Mouse (Mus musculus) thymus, adult 2 months (tissue): ENCODE results near the gene Pdzd7. TPM values are rescaled to one million over a fixed set of nuclear protein-coding genes. Genes with fewer than 3 reads are reported as not detected.

Experiments used
- DNase-seq: peaks from one replicate; pipeline ENCODE4 v3.0.0; 2021
- H3K27ac ChIP-seq: fragments of 200-500 bp; 2 replicates; pipeline ENCODE4 v1.5.1; 2012; ENCODE audit warnings: low read length, control low read depth; ENCODE audit not compliant: control insufficient read depth, insufficient read depth
- H3K27me3 ChIP-seq: fragments of 200-500 bp; 2 replicates; pipeline ENCODE4 v1.6.1; 2012; ENCODE audit warnings: mild to moderate bottlenecking, low read length, moderate library complexity, mixed read lengths; ENCODE audit not compliant: control insufficient read depth, insufficient read depth
- H3K36me3 ChIP-seq: fragments of 200-500 bp; 2 replicates; pipeline ENCODE4 v1.6.1; 2012; ENCODE audit warnings: mild to moderate bottlenecking, low read length, moderate library complexity; ENCODE audit not compliant: control insufficient read depth, insufficient read depth
- H3K4me1 ChIP-seq: fragments of 200-500 bp; replicated peaks from 2 replicates; pipeline ENCODE4 v1.6.1; 2012; ENCODE audit warnings: low read length; ENCODE audit not compliant: control insufficient read depth, insufficient read depth
- H3K4me3 ChIP-seq: fragments of 200-500 bp; 2 replicates; pipeline ENCODE4 v1.5.1; 2012; ENCODE audit warnings: mild to moderate bottlenecking, low read length, control low read depth, moderate library complexity; ENCODE audit not compliant: control insufficient read depth, insufficient read depth
- CTCF ChIP-seq: fragments of 200-500 bp; IDR thresholded peaks from 2 replicates; pipeline ENCODE4 v1.5.1; 2012; ENCODE audit warnings: mild to moderate bottlenecking, control low read depth, low read length, moderate library complexity, borderline replicate concordance; ENCODE audit not compliant: control insufficient read depth, poor library complexity, insufficient read depth; ENCODE audit errors: extremely low read depth
- POLR2A ChIP-seq: fragments of 200-500 bp; IDR thresholded peaks from 2 replicates; pipeline ENCODE4 v1.6.1; 2012; ENCODE audit warnings: mild to moderate bottlenecking, low read length, control low read depth, moderate library complexity; ENCODE audit not compliant: control insufficient read depth, poor library complexity, insufficient read depth; ENCODE audit errors: extremely low read depth
- WGBS: fragments of 180-500 bp; shearing (Covaris S2); methylation state at CpG from one replicate; pipeline ENCODE4 v1.1.7; 2018; 5-methylcytosine and 5-hydroxymethylcytosine counted together
- polyA plus RNA-seq: library from polyadenylated mRNA; depleted of rRNA; stranded (reverse); fragments of >200 nt; gene quantifications from 2 replicates; pipeline ENCODE4 v1.2.3, GENCODE M21; 2012

The Pdzd7 gene
- polyA plus RNA-seq, 1 experiment: 0.47 TPM

DNA sequence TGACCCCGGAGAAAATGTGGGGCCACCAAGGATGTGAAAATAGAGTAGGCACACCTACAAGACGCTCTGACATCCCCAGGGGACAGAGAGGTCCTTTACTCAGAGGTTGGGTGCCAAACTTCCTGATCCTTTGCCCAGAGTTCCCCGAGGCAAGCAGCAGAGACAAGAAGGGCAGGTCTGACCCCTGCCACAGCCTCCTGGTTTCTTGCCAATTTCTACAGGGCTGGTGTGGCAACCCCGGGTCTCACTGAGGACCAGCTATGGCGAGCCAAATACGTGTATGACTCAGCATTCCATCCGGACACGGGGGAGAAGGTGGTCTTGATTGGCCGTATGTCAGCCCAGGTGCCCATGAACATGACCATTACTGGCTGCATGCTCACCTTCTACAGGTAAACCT lies 4.0 kb upstream of the Pdzd7 start:
- no peak for TF ChIP-seq CTCF
- no peak for TF ChIP-seq POLR2A
- 90% methylated on average over 9 of the region's 9 CpGs for WGBS
- H3K27ac ChIP-seq: no peak overlapping the region
- peaks cover 6% of the 10 kb centered on the region; the same call in 1 of the 2 replicates for H3K36me3 ChIP-seq
- no peaks in the 10 kb centered on the region; the same call in 1 of the 2 replicates for H3K27me3 ChIP-seq
- DNase-seq: no peak
- no peak overlapping the region for H3K4me3 ChIP-seq
- H3K4me1 ChIP-seq: peaks cover 21% of the 10 kb centered on the region

GRCm38 (mm10) chr19:45048644-45049365 lies 3.3 kb upstream of the Pdzd7 start:
- WGBS: 94% methylated on average over 12 of the region's 12 CpGs
- H3K4me3 ChIP-seq: peak overlapping the region; percentile 76; the same call in 1 of the 2 replicates
- peaks cover 6% of the 10 kb centered on the region; the same call in 1 of the 2 replicates for H3K36me3 ChIP-seq
- DNase-seq: no peak
- no peak for TF ChIP-seq POLR2A
- no peak for TF ChIP-seq CTCF
- no peaks in the 10 kb centered on the region; the same call in 1 of the 2 replicates for H3K27me3 ChIP-seq
- peak overlapping the region; percentile 88 for H3K27ac ChIP-seq
- peaks cover 21% of the 10 kb centered on the region for H3K4me1 ChIP-seq

DNA sequence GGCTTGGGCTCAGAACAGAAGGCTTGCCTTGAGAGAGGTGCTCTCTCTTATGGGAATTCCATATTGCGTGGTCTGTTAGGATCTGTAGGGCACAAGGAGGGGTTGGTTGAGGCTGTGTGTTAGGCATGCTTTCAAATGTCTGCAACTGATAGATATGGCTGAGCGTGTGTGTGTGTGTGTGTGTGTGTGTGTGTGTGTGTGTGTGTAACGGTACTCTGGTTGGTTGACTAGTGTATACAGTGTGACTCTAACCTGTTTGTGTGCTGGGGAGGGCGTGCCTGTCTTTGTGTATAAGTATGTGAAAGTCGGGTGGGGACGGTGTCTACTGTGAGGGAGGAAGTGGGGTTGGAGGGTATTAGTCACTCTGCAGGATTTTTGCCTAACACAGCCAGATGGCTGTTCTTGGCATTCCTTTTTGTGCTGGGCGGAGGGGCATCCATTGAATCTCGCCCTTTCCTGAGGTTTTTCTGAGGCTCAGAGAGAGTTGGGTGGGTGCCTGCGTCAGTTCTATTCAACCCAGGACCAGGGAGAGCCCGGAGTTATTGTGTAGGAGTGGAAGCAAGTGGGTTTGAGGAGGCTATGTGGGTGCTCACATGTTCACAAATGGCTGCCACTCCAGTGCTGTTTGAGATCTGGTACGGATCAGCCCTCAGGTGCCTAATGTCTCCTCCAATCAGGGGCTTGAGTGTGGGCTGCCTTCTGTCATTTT lies 2.6 kb upstream of the Pdzd7 start:
- Histone ChIP-seq H3K4me3 (peak overlapping the region; percentile 76), H3K27me3 (no peaks in the 10 kb centered on the region; the same call in 1 of the 2 replicates), H3K27ac (peak overlapping the region; percentile 88), H3K4me1 (peaks cover 21% of the 10 kb centered on the region), H3K36me3 (peaks cover 6% of the 10 kb centered on the region; the same call in 1 of the 2 replicates)
- TF ChIP-seq CTCF (no peak), POLR2A (no peak)
- WGBS: 7% methylated on average over 11 of the region's 11 CpGs
- peak; percentile 59 for DNase-seq

DNA sequence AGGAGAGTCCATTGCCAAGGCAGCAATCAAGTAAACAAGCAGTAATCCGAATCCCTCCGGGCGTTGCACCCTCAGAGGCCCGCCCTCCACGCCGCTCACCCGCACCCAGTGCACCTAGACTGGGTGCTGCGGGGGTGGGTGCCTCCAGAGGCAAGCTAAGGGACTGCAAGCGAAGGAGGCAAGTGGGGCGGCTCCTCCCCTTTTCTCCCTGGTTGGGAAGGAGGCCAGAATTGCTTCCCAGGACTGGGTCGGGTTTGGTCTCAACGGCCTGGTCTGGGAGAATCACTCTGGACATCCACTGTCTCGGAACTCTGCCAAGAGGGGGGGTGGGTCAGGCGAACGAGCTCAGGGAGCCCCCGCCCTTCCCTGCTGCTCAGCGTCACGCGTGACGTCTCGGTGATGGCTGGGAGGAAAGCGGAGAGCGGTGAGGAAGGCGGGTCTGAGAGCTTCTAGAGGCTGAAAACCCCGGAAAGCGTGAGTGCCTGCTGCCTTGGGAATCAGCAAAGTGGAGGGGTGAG lies 2.0 kb upstream of the Pdzd7 start, which contains the start of gene Sfxn3:
Sfxn3 (plus strand) TSS at position 87 of the 518 bp plus-strand sequence.
- 0% methylated on average over 26 of the region's 26 CpGs for WGBS
- no peaks in the 10 kb centered on the region; the same call in 1 of the 2 replicates for H3K36me3 ChIP-seq
- H3K27ac ChIP-seq: peak within 1 kb of the TSS; percentile 88
- H3K4me3 ChIP-seq: peak within 1 kb of the TSS; percentile 76
- H3K4me1 ChIP-seq: peaks cover 21% of the 10 kb centered on the region
- no peaks in the 10 kb centered on the region; the same call in 1 of the 2 replicates for H3K27me3 ChIP-seq
- peak; percentile 89 for DNase-seq
- TF ChIP-seq CTCF (peak; percentile 85), POLR2A (peak; percentile 80; the same call in 1 of the 2 replicates)

GRCm38 (mm10) chr19:45046523-45047321 lies 1.2 kb upstream of the Pdzd7 start:
- H3K4me3 ChIP-seq: peak overlapping the region; percentile 76
- no peaks in the 10 kb centered on the region; the same call in 1 of the 2 replicates for H3K36me3 ChIP-seq
- DNase-seq: peak; percentile 82
- H3K27ac ChIP-seq: 0 out of 2 replicates have a peak overlapping the region, but pooled peaks have one; percentile 0
- peaks cover 21% of the 10 kb centered on the region for H3K4me1 ChIP-seq
- no peaks in the 10 kb centered on the region; the same call in 1 of the 2 replicates for H3K27me3 ChIP-seq
- WGBS: 3% methylated on average over 34 of the region's 34 CpGs
- no peak; the same call in 1 of the 2 replicates for TF ChIP-seq CTCF
- no peak for TF ChIP-seq POLR2A

GRCm38 (mm10) chr19:45045236-45045635 lies 281 bp downstream of the Pdzd7 start:
- Histone ChIP-seq H3K4me1 (peaks cover 21% of the 10 kb centered on the region), H3K27ac (no peak overlapping the region), H3K27me3 (no peaks in the 10 kb centered on the region; the same call in 1 of the 2 replicates), H3K36me3 (no peaks in the 10 kb centered on the region; the same call in 1 of the 2 replicates), H3K4me3 (no peak overlapping the region)
- no peak for DNase-seq
- TF ChIP-seq POLR2A (no peak), CTCF (no peak)
- 76% methylated on average over 15 of the region's 15 CpGs for WGBS
